Mouse (Mus musculus) urinary bladder, postnatal 0 days (tissue): ENCODE measurements around the gene Gm2115. TPM values are rescaled to one million over a fixed set of nuclear protein-coding genes. Genes with fewer than 3 reads are reported as not detected.

Experiments used
- polyA plus RNA-seq: library from polyadenylated mRNA; unstranded; fragments of >200 nt; fragmentation: Nextera tagmentation; extraction: Ambion mirVana; gene quantifications from 2 replicates; pipeline ENCODE4 v1.2.1, GENCODE M21; 2015

Gm2115 gene
- 0.25 and 0.42 TPM in 2 replicates for polyA plus RNA-seq

DNA sequence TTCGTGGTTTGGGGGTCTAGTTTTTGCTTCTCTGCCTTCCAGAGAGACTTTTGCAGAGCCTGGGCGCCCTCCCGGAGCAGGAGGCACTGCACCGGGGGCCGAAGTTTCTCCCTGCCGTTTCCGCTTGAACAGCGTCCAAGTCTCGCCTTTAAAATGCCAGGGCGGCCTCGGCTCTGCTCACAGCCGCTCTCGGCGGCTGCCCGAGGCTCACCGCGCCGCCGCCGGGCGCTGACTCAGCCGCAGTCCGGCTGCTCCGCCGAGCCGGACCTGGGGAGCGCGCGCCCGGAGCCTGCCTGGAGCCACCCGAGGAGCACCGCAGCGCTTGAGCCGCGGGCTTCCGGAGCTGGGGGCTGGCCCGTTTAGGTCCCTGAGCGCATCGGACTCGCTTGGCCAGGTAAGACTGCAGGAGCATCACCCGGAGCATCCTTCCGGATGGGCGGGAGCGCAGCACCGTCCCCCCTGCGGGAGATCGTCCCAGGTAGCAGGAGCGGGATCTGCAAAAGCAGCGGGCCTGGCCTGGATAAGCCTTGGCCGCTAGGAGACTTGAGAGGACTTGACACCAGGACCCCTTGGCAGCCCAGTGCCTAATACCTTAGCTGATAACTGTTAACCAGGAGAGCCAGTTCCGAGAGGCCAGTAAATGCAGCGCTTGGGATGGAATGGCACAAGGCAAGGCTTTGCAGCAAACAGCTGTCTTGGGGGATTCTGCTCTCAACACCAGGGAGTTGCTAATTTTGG is at the start of gene Gm2115:
TSS of gene Gm2115 (plus strand) at position 159 of the 738 bp plus-strand sequence.

DNA sequence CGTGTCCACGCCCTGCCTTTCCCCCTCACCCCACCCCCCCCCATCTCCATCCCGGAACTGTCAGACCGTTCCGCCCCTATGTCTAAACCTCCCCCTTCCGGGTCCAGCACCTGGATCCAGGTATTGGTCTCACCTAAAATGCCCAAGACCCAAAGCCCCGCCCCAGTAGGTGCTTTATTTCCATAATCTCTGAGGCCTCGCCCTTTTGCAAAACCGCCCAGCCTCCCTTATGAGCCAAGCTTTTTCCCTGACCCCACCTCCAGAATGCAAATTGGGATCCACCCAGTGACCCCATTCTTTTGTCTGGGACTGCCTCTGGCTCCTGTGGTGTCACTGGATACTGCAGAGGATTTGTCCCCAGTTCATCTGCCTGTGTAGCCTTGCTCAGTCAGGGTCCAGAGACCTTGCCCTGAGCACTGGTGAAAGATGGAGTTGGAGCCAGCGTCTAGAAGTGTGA is 77.6 kb downstream of the Gm2115 start, which contains the start of gene Fah:
TSS of gene Fah (minus strand) at position 430 of the 457 bp plus-strand sequence.

Other genes with a start within 250 kb of the Gm2115 start
- 0.54 and 0.87 TPM in 2 replicates for gene Arnt2, start 118.8 kb upstream of the Gm2115 start, polyA plus RNA-seq
- 14.7 and 17.7 TPM in 2 replicates for gene Fah, start 77.8 kb downstream of the Gm2115 start, polyA plus RNA-seq
- gene Zfand6, start 161.0 kb downstream of the Gm2115 start, polyA plus RNA-seq: 114 and 124 TPM in 2 replicates